Mouse (Mus musculus) adrenal gland, postnatal 10 days (tissue): ENCODE results near the gene Bcl2l11. TPM values are rescaled to one million over a fixed set of nuclear protein-coding genes. Genes with fewer than 3 reads are reported as not detected.

Experiments used
- DNase-seq: peaks from one replicate; pipeline ENCODE4 v3.0.0; 2021; ENCODE audit warnings: mixed read lengths
- total RNA-seq, 2 experiments: library from RNA; stranded (reverse); gene quantifications; 2 replicates each; pipeline ENCODE4 v1.2.3; 2021

Gene Bcl2l11
- total RNA-seq, 2 experiments from 2014 or later, result 24.4 to 34.9 TPM

- DNase-seq, result peak; percentile 24
Observed at GRCm38 (mm10) chr2:128211022-128211880, 85.4 kb downstream of the Bcl2l11 start.

- DNase-seq, result peak; percentile 18
Observed at GRCm38 (mm10) chr2:128211881-128212209, 86.0 kb downstream of the Bcl2l11 start.
